Mouse (Mus musculus) MEL (cell line): ENCODE data around the gene Acvr1.

Experiments used
- CTCF ChIP-seq, 3 experiments: IDR thresholded peaks in 2 of 3; conservative IDR thresholded peaks in 1 of 3; 2 replicates each; pipeline ENCODE4 v1.5.1; 2011 to 2012; ENCODE audit warnings: low read length in 3 of 3, low read depth in 2 of 3, mild to moderate bottlenecking in 2 of 3, improper control_type of control experiment in 1 of 3, inconsistent platforms in 1 of 3, mixed read lengths in 1 of 3, moderate library complexity in 1 of 3; ENCODE audit not compliant: control insufficient read depth in 1 of 3, insufficient read depth in 1 of 3, poor library complexity in 1 of 3, severe bottlenecking in 1 of 3
- ELF1 ChIP-seq: IDR thresholded peaks from 2 replicates; pipeline ENCODE4 v1.6.1; 2014; ENCODE audit warnings: low read depth, mild to moderate bottlenecking, inconsistent platforms, low read length, improper control_type of control experiment, moderate library complexity
- JUND ChIP-seq: IDR thresholded peaks from 2 replicates; pipeline ENCODE4 v1.6.1; 2011; ENCODE audit warnings: low read depth, mild to moderate bottlenecking, improper control_type of control experiment, low read length
- KAT2A ChIP-seq: conservative IDR thresholded peaks from 2 replicates; pipeline ENCODE4 v1.6.1; 2012; ENCODE audit warnings: low read depth, low read length, improper control_type of control experiment, inconsistent platforms
- POLR2A ChIP-seq, 2 experiments: IDR thresholded peaks; 2 replicates each; pipeline ENCODE4 v1.6.1; 2011 to 2012; ENCODE audit warnings: low read length in 2 of 2, mild to moderate bottlenecking in 2 of 2, control low read depth in 1 of 2, improper control_type of control experiment in 1 of 2, low read depth in 1 of 2, moderate library complexity in 1 of 2; ENCODE audit not compliant: control insufficient read depth in 1 of 2, insufficient read depth in 1 of 2, poor library complexity in 1 of 2
- USF2 ChIP-seq, 2 experiments: IDR thresholded peaks; 2 replicates each; pipeline ENCODE4 v1.6.1; 2011 to 2012; ENCODE audit warnings: improper control_type of control experiment in 2 of 2, low read length in 2 of 2, borderline replicate concordance in 1 of 2, inconsistent platforms in 1 of 2, low read depth in 1 of 2, mild to moderate bottlenecking in 1 of 2; ENCODE audit not compliant: insufficient read depth in 1 of 2
- ZC3H11A ChIP-seq: IDR thresholded peaks from 2 replicates; pipeline ENCODE4 v1.6.1; 2012; ENCODE audit warnings: low read depth, mild to moderate bottlenecking, inconsistent platforms, low read length, improper control_type of control experiment

DNA sequence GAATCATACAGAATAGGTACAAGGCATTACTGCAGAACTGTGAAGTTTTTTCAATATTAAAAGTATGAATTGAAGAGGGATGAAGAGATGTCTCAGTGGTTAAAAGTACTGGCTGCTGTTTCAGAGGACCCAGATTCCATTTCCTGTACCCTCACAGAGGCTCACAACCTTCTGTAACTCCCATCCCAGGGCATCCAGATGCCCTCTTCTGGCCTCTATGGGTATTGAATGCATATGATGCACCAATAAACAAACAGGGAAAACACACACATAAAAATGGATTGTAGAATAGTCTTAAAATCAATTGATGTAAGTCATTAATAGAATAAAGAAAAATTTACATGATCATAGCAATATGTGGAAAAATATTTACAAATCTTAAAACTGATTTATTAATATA, 151.9 kb downstream of the Acvr1 start:
- TF ChIP-seq CTCF (IDR thresholded peaks at IDR 0.05 in 2 of 3, conservative IDR thresholded peaks at IDR 0.05 in 1 of 3; ENCODE audit: control insufficient read depth in 1 of 3, insufficient read depth in 1 of 3, low read depth in 2 of 3, low read length in 3 of 3, poor library complexity in 1 of 3, severe bottlenecking in 1 of 3) = no peak; a peak in 1 of 6 replicates
- TF ChIP-seq POLR2A (IDR thresholded peaks at IDR 0.05; ENCODE audit: control insufficient read depth in 1 of 2, insufficient read depth in 1 of 2, low read depth in 1 of 2, low read length in 2 of 2, poor library complexity in 1 of 2) = no peak
- TF ChIP-seq USF2 (IDR thresholded peaks at IDR 0.05; ENCODE audit: borderline replicate concordance in 1 of 2, insufficient read depth in 1 of 2, low read depth in 1 of 2, low read length in 2 of 2) = no peak
- TF ChIP-seq ZC3H11A = no peak
- no peak for TF ChIP-seq ELF1
- no peak for TF ChIP-seq KAT2A
- no peak for TF ChIP-seq JUND
